Mouse (Mus musculus) midbrain, postnatal 0 days (tissue): Measurements from ENCODE around the gene Zmynd19. TPM values are rescaled to one million over a fixed set of nuclear protein-coding genes. Genes with fewer than 3 reads are reported as not detected.

Experiments used
- ATAC-seq: fragments of 200-750 bp; cut with Nextera tagmentation; 2 replicates; pipeline ENCODE4 v1.8.0; 2017; ENCODE audit warnings: moderate number of reproducible peaks, mild to moderate bottlenecking, moderate TSS enrichment, moderate library complexity; ENCODE audit not compliant: low FRiP score
- DNase-seq: peaks from one replicate; pipeline ENCODE4 v3.0.0-alpha.2; 2015; ENCODE audit warnings: low spot score
- H3K27ac ChIP-seq: fragments of 300-500 bp; sonication (generic); 2 replicates; pipeline ENCODE4 v1.5.1; 2014; ENCODE audit warnings: low read depth, mild to moderate bottlenecking, low read length, mixed read lengths
- H3K27me3 ChIP-seq: fragments of 300-500 bp; sonication (generic); 2 replicates; pipeline ENCODE4 v1.6.1; 2014; ENCODE audit warnings: low read length, control low read depth, mixed read lengths; ENCODE audit not compliant: insufficient read depth
- H3K36me3 ChIP-seq: fragments of 300-500 bp; sonication (generic); 2 replicates; pipeline ENCODE4 v1.6.1; 2014; ENCODE audit warnings: low read length, control low read depth, mixed read lengths; ENCODE audit not compliant: insufficient read depth
- H3K4me1 ChIP-seq: fragments of 300-500 bp; sonication (generic); 2 replicates; pipeline ENCODE4 v1.6.1; 2014; ENCODE audit warnings: mild to moderate bottlenecking, control low read depth, antibody characterized with exemption, low read length, mixed read lengths; ENCODE audit not compliant: insufficient read depth
- H3K4me2 ChIP-seq: fragments of 300-500 bp; sonication (generic); 2 replicates; pipeline ENCODE4 v1.6.1; 2014; ENCODE audit warnings: low read depth, mild to moderate bottlenecking, low read length, mixed read lengths; ENCODE audit not compliant: poor library complexity, severe bottlenecking
- H3K4me3 ChIP-seq: fragments of 300-500 bp; sonication (generic); 2 replicates; pipeline ENCODE4 v1.5.1; 2014; ENCODE audit warnings: low read depth, mild to moderate bottlenecking, low read length, moderate library complexity
- H3K9ac ChIP-seq: fragments of 300-500 bp; sonication (generic); replicated peaks from 2 replicates; pipeline ENCODE4 v1.6.1; 2014; ENCODE audit warnings: mild to moderate bottlenecking, low read length, moderate library complexity, mixed read lengths; ENCODE audit not compliant: poor library complexity, severe bottlenecking
- H3K9me3 ChIP-seq: fragments of 300-500 bp; sonication (generic); 2 replicates; pipeline ENCODE4 v1.6.1; 2016; ENCODE audit warnings: low read length, control low read depth
- CTCF ChIP-seq: IDR thresholded peaks from 2 replicates; pipeline ENCODE4 v1.5.1; 2016; ENCODE audit warnings: antibody characterized with exemption, mild to moderate bottlenecking
- WGBS: fragments of 180-500 bp; shearing (Covaris S2); extraction: QIAGEN DNeasy Blood & Tissue Kit; methylation state at CpG from one replicate; pipeline ENCODE4 v1.1.7; 2014; 5-methylcytosine and 5-hydroxymethylcytosine counted together
- polyA plus RNA-seq: library from polyadenylated mRNA; unstranded; fragments of >200 nt; fragmentation: Nextera tagmentation; extraction: Ambion mirVana; gene quantifications from 2 replicates; pipeline ENCODE4 v1.2.1, GENCODE M21; 2015
- total RNA-seq: library from RNA; depleted of rRNA; stranded (reverse); fragments of >200 nt; gene quantifications from 2 replicates; pipeline ENCODE4 v1.2.3, GENCODE M21; 2014

The Zmynd19 gene
- total and polyA plus RNA-seq, 2 experiments from 2014 or later, result 21.4 to 36.4 TPM

- DNase-seq (peak; percentile 99), ATAC-seq (peak; percentile 100)
- H3K9ac ChIP-seq, result peak within 1 kb of the TSS; percentile 72
- H3K4me1 ChIP-seq, result peaks cover 3% of the 10 kb centered on the region; the same call in 1 of the 2 replicates
- no peak for TF ChIP-seq CTCF
- peak within 1 kb of the TSS; percentile 84 for H3K27ac ChIP-seq
- no peaks in the 10 kb centered on the region for H3K9me3 ChIP-seq
- WGBS, result under 1% methylated on average over 62 of the region's 64 CpGs
- H3K4me3 ChIP-seq, result peak within 1 kb of the TSS; percentile 48
- H3K27me3 ChIP-seq, result no peaks in the 10 kb centered on the region
- H3K4me2 ChIP-seq, result peak within 1 kb of the TSS; percentile 94
- H3K36me3 ChIP-seq, result peaks cover 9% of the 10 kb centered on the region
These were observed 25.5 kb downstream of the Zmynd19 start, which contains the start of gene Mrpl41 for GRCm38 (mm10) chr2:24974906-24975703. TSS of gene Mrpl41 (minus strand) at chr2:24975098.

DNA sequence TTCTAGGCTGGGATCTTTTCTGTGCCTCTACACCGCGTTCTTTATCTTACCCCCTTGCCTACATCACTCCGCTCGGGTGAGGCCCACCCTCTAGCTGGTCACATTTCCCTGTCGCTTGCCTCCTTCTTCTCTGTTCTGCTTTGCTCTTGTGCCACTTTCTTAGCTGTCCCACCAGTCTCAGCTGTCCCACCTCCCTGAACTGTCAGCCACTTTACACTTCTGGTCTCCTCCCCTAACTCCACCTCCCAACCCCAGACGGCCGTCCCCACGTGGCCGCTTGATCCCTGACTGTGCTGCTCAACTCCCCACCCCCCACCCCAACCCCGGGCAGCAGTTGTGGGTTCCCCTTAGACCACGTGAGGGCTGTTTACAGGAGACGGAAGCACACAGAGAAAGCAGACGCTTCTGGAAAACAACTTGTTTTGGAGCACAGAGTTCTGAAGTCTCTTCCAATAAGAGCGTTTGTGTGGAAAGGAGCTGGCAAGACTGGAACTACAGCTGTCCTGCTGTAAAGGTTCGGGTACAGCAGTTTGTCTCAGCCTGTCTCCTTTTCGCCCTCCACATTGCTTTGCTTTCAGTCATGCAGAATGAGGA, 26.2 kb downstream of the Zmynd19 start, which contains the start of gene Pnpla7:
Gene Pnpla7, plus strand, starts transcription at position 330 of the 594 bp plus-strand sequence.
- peak within 1 kb of the TSS; percentile 48 for H3K4me3 ChIP-seq
- DNase-seq, result peak; percentile 57
- H3K9ac ChIP-seq, result peak within 1 kb of the TSS; percentile 72
- no peaks in the 10 kb centered on the region for H3K27me3 ChIP-seq
- peaks cover 3% of the 10 kb centered on the region; the same call in 1 of the 2 replicates for H3K4me1 ChIP-seq
- peak; percentile 50 for ATAC-seq
- WGBS, result 0% methylated on average over 16 of the region's 16 CpGs
- peak within 1 kb of the TSS; percentile 84 for H3K27ac ChIP-seq
- H3K4me2 ChIP-seq, result peak within 1 kb of the TSS; percentile 94
- peaks cover 3% of the 10 kb centered on the region; the same call in 1 of the 2 replicates for H3K36me3 ChIP-seq
- H3K9me3 ChIP-seq, result no peaks in the 10 kb centered on the region
- no peak for TF ChIP-seq CTCF

DNA sequence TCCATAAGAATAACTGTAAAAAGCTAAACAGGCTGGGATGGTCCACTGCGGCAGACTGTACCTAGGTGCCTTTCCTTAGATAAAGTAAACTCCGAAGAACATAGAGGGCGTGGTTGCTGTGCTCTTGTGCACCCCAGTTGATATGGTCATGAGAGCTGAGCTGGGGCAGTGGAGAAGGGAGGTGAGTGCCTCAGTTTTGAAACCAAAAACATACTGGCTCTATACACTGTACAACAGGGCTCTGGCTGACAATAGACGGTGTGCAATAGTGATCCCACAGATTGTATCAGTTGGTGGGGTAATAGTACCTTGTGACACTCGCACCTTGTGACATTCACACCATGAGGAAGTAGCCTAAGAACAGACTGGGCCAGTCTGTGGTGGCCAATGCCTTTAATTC, 27.4 kb downstream of the Zmynd19 start:
- Histone ChIP-seq H3K27me3 (no peaks in the 10 kb centered on the region), H3K4me3 (no peak overlapping the region), H3K36me3 (peaks cover 3% of the 10 kb centered on the region; the same call in 1 of the 2 replicates), H3K9ac (no peak overlapping the region), H3K9me3 (no peaks in the 10 kb centered on the region), H3K4me1 (peaks cover 3% of the 10 kb centered on the region; the same call in 1 of the 2 replicates), H3K27ac (no peak overlapping the region), H3K4me2 (no peak overlapping the region)
- ATAC-seq (no peak), DNase-seq (no peak)
- WGBS, result 95% methylated on average over 5 of the region's 5 CpGs
- TF ChIP-seq CTCF, result no peak

DNA sequence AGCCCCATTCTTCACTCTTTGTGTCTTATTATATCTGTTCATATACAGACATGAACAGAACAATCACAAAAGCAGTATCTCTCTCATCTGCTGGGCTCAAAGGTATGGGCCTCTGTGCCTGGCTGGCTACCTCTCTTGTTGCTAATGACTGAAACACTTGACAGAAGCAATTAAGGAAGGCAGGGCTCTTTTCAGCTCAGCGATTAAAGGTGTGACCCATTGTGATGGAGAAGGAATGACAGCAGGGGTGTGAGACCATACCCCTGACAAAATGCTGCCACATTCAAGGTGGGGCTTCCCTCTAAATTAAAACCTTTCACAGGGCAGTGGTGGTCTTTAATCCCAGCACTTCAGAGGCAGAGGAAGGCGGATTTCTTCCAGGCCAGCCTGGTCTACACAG, 38.2 kb downstream of the Zmynd19 start:
- 79% methylated on average over 2 of the region's 2 CpGs for WGBS
- H3K27me3 ChIP-seq, result no peaks in the 10 kb centered on the region
- ATAC-seq (no peak), DNase-seq (no peak)
- no peaks in the 10 kb centered on the region for H3K4me1 ChIP-seq
- H3K36me3 ChIP-seq, result no peaks in the 10 kb centered on the region
- no peak overlapping the region for H3K27ac ChIP-seq
- no peak overlapping the region for H3K4me3 ChIP-seq
- no peaks in the 10 kb centered on the region for H3K9me3 ChIP-seq
- TF ChIP-seq CTCF, result no peak
- no peak overlapping the region for H3K4me2 ChIP-seq
- H3K9ac ChIP-seq, result no peak overlapping the region

GRCm38 (mm10) chr2:24995332-24995731, 45.7 kb downstream of the Zmynd19 start:
- DNase-seq, result no peak
- TF ChIP-seq CTCF, result no peak
- Histone ChIP-seq H3K27ac (no peak overlapping the region), H3K36me3 (no peaks in the 10 kb centered on the region), H3K4me2 (no peak overlapping the region), H3K4me3 (no peak overlapping the region), H3K9me3 (no peaks in the 10 kb centered on the region), H3K9ac (no peak overlapping the region), H3K27me3 (no peaks in the 10 kb centered on the region), H3K4me1 (no peaks in the 10 kb centered on the region)
- ATAC-seq, result no peak
- WGBS, result 92% methylated on average over 6 of the region's 6 CpGs

DNA sequence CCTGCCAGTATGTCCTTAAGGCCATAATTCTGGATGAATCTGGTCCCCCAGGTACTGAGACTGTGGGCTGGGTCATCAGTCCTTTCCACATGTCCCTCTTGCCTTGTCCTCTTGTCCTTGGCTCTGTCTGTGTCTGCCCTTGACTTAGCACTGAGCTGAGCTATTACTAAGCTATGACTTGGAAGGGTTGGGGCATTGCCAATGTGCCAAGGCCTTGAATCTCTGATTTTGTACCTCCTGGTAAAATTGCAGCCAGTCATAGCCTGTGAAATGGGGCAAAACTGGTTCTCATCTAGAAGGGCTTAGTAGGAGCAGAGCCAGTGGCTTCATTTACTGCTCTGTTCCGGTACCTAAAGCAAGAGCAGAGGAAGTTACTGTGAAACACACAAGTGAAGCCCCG, 46.9 kb downstream of the Zmynd19 start:
- Histone ChIP-seq H3K4me1 (no peaks in the 10 kb centered on the region), H3K27ac (no peak overlapping the region), H3K9ac (no peak overlapping the region), H3K9me3 (no peaks in the 10 kb centered on the region), H3K36me3 (no peaks in the 10 kb centered on the region), H3K4me3 (no peak overlapping the region), H3K4me2 (no peak overlapping the region), H3K27me3 (no peaks in the 10 kb centered on the region)
- TF ChIP-seq CTCF, result no peak
- DNase-seq (no peak), ATAC-seq (no peak)
- 88% methylated on average over 2 of the region's 2 CpGs for WGBS
